Mouse (Mus musculus) lung, embryonic 15.5 days (tissue): ENCODE measurements at regions not wholly inside any gene's neighbourhood (a gene's known extent, or its start where the extent isn't known, plus 50 kb on each side); places are given as distances from the start of the nearest gene placed in this dataset.

ENCODE experiments used
- ATAC-seq: fragments of 200-750 bp; cut with Nextera tagmentation; 2 replicates; pipeline ENCODE4 v1.8.0; 2017; ENCODE audit warnings: moderate number of reproducible peaks, borderline replicate concordance; ENCODE audit not compliant: low FRiP score, low TSS enrichment; ENCODE audit errors: extremely low read depth
- H3K27ac ChIP-seq: fragments of 300-500 bp; sonication (generic); 2 replicates; pipeline ENCODE4 v1.5.1; 2015; ENCODE audit warnings: moderate library complexity, mild to moderate bottlenecking, inconsistent platforms
- H3K27me3 ChIP-seq: fragments of 300-500 bp; sonication (generic); 2 replicates; pipeline ENCODE4 v1.6.1; 2015; ENCODE audit warnings: inconsistent platforms
- H3K36me3 ChIP-seq: fragments of 300-500 bp; sonication (generic); 2 replicates; pipeline ENCODE4 v1.6.1; 2015; ENCODE audit warnings: inconsistent platforms
- H3K4me1 ChIP-seq: fragments of 300-500 bp; sonication (generic); 2 replicates; pipeline ENCODE4 v1.6.1; 2015; ENCODE audit warnings: inconsistent platforms
- H3K4me2 ChIP-seq: fragments of 300-500 bp; sonication (generic); 2 replicates; pipeline ENCODE4 v1.6.1; 2015; ENCODE audit warnings: inconsistent platforms, mild to moderate bottlenecking, moderate library complexity
- H3K4me3 ChIP-seq: fragments of 300-500 bp; sonication (generic); 2 replicates; pipeline ENCODE4 v1.5.1; 2015; ENCODE audit warnings: mild to moderate bottlenecking, inconsistent platforms
- H3K9ac ChIP-seq: fragments of 300-500 bp; sonication (generic); 2 replicates; pipeline ENCODE4 v1.6.1; 2015; ENCODE audit warnings: inconsistent platforms
- H3K9me3 ChIP-seq: fragments of 300-500 bp; sonication (generic); 2 replicates; pipeline ENCODE4 v1.6.1; 2016; ENCODE audit warnings: inconsistent platforms
- WGBS: fragments of 180-500 bp; shearing (Covaris S2); methylation state at CpG from one replicate; pipeline ENCODE4 v1.1.7; 2015; 5-methylcytosine and 5-hydroxymethylcytosine counted together

GRCm38 (mm10) chr2:167878255-167878865 lies 53.5 kb upstream of the Ptpn1 start:
- Histone ChIP-seq H3K4me1 (peaks cover 28% of the 10 kb centered on the region), H3K4me2 (peak overlapping the region; percentile 30; the same call in 1 of the 2 replicates), H3K9me3 (no peaks in the 10 kb centered on the region; the same call in 1 of the 2 replicates), H3K4me3 (no peak overlapping the region), H3K36me3 (no peaks in the 10 kb centered on the region), H3K27ac (peak overlapping the region; percentile 89), H3K27me3 (no peaks in the 10 kb centered on the region), H3K9ac (no peak overlapping the region)
- peak; percentile 90 for ATAC-seq
- WGBS, result 17% methylated on average over 11 of the region's 11 CpGs

GRCm38 (mm10) chr2:167877254-167877870 lies 54.5 kb upstream of the Ptpn1 start:
- Histone ChIP-seq H3K36me3 (no peaks in the 10 kb centered on the region), H3K27ac (peak overlapping the region; percentile 89), H3K9ac (no peak overlapping the region), H3K27me3 (no peaks in the 10 kb centered on the region), H3K4me1 (peaks cover 28% of the 10 kb centered on the region), H3K9me3 (no peaks in the 10 kb centered on the region; the same call in 1 of the 2 replicates), H3K4me2 (0 out of 2 replicates have a peak overlapping the region, but pooled peaks have one; percentile 26), H3K4me3 (no peak overlapping the region)
- 27% methylated on average over 11 of the region's 11 CpGs for WGBS
- peak; percentile 61 for ATAC-seq

DNA sequence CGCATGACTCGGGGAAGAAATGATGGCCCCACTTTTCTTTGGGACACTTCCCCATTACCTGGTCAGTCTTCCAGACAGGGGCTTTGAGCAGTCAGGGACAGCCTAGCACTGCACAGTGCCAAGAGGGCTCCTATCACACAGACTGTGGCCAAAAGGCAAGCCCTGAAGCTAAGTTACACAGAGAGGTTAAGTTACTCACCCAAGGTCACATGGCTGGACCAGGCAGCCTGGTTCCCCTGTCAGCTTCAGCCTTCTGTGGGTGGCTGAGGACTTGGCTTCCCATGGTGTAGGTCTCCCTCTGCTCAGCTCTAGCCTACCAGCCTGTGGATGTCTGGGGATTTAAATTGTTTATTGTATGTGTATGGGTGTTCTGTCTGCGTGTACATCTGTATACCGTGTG lies 59.4 kb upstream of the Ptpn1 start:
- Histone ChIP-seq H3K9ac (no peak overlapping the region), H3K27me3 (no peaks in the 10 kb centered on the region)

GRCm38 (mm10) chr2:167870153-167870552 lies 61.7 kb upstream of the Ptpn1 start:
- ATAC-seq, result no peak
- Histone ChIP-seq H3K4me2 (no peak overlapping the region), H3K36me3 (no peaks in the 10 kb centered on the region), H3K27ac (no peak overlapping the region), H3K27me3 (no peaks in the 10 kb centered on the region), H3K4me1 (peaks cover 45% of the 10 kb centered on the region), H3K9me3 (no peaks in the 10 kb centered on the region), H3K9ac (no peak overlapping the region), H3K4me3 (no peak overlapping the region)
- 72% methylated on average over 6 of the region's 6 CpGs for WGBS

More for the DNA sequence above, 59.4 kb upstream of the Ptpn1 start:
- Histone ChIP-seq H3K4me1 (peaks cover 27% of the 10 kb centered on the region), H3K9me3 (no peaks in the 10 kb centered on the region), H3K4me3 (no peak overlapping the region), H3K36me3 (no peaks in the 10 kb centered on the region), H3K27ac (no peak overlapping the region), H3K4me2 (no peak overlapping the region)
- ATAC-seq, result no peak
- WGBS, result 77% methylated on average over 4 of the region's 4 CpGs

DNA sequence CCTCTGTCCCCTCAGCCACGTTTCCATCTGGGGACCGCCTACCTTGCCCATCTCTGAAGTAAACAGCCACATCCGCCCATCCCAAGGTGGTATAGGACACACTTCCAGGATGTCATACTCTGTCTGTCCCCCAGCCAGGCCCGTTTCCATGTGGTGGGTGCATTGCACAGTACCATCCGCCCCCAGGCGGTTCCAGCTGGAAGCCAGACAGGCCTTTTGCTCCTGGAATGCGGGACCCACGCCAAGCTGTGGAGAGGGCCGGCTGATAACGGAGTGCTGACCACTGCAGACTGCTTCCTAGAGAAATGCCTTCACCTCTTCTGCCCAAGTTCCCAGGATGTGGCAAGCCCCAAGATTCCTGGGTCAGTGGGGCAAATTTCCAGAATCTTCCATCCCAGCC lies 65.1 kb upstream of the Ptpn1 start:
- Histone ChIP-seq H3K36me3 (no peaks in the 10 kb centered on the region), H3K4me1 (peaks cover 63% of the 10 kb centered on the region), H3K4me2 (no peak overlapping the region), H3K27ac (peak overlapping the region; percentile 91), H3K4me3 (no peak overlapping the region), H3K9me3 (no peaks in the 10 kb centered on the region), H3K9ac (no peak overlapping the region), H3K27me3 (no peaks in the 10 kb centered on the region)
- WGBS, result 7% methylated on average over 10 of the region's 10 CpGs
- ATAC-seq, result peak; percentile 78

DNA sequence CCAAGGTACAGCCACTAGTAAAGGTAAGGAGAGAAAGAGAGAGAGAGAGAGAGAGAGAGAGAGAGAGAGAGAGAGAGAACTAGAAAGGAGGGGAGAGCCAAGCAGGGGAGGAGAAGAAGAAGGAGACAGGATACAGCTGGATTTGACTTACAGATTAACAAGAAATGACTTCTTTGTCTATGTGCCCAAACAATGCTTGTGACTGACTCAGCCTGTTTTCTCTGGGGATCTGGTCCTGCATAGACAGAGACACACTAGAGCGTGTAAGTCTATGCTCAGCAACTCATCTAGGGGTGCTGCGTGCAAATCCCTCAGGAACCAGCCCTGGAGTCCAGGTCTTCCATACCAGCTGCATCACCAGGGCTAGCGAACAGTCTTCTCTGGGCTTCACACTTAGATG lies 66.3 kb upstream of the Ptpn1 start:
- no peaks in the 10 kb centered on the region for H3K36me3 ChIP-seq
- H3K27ac ChIP-seq, result peak overlapping the region; percentile 91
- H3K4me3 ChIP-seq, result no peak overlapping the region
- no peaks in the 10 kb centered on the region for H3K27me3 ChIP-seq
- no peak for ATAC-seq
- peaks cover 71% of the 10 kb centered on the region for H3K4me1 ChIP-seq
- no peak overlapping the region for H3K4me2 ChIP-seq
- no peaks in the 10 kb centered on the region for H3K9me3 ChIP-seq
- H3K9ac ChIP-seq, result no peak overlapping the region
- WGBS, result 66% methylated on average over 3 of the region's 3 CpGs

DNA sequence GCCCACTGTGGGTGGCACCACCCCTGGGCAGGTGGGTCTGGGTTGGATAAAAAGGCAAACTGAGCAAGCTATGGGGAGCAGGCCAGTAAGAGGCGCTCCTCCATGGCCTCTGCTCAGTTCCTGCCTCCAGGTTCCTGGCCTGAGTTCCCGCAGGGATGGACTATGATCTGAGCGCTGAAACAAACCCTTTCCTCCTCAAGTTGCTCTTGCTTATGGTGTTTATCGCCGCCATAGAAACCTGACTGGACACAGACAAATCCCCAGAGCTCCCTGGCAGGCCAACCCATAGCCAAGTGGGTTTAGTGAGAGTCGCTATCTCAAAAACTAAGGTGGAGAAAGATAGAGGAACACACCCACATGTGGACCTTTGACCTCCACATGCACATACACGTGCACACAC lies 67.2 kb upstream of the Ptpn1 start:
- Histone ChIP-seq H3K9me3 (no peaks in the 10 kb centered on the region), H3K4me2 (no peak overlapping the region), H3K9ac (no peak overlapping the region), H3K4me1 (peaks cover 80% of the 10 kb centered on the region), H3K4me3 (no peak overlapping the region), H3K27ac (peak overlapping the region; percentile 91), H3K36me3 (no peaks in the 10 kb centered on the region), H3K27me3 (no peaks in the 10 kb centered on the region)
- no peak for ATAC-seq
- WGBS, result 70% methylated on average over 7 of the region's 7 CpGs

GRCm38 (mm10) chr2:167864228-167864627 lies 67.6 kb upstream of the Ptpn1 start:
- Histone ChIP-seq H3K4me1 (peaks cover 84% of the 10 kb centered on the region), H3K4me2 (no peak overlapping the region), H3K27me3 (no peaks in the 10 kb centered on the region), H3K36me3 (no peaks in the 10 kb centered on the region), H3K4me3 (no peak overlapping the region), H3K9me3 (no peaks in the 10 kb centered on the region), H3K27ac (peak overlapping the region; percentile 91), H3K9ac (no peak overlapping the region)
- no peak for ATAC-seq
- WGBS, result 10% methylated on average over 8 of the region's 8 CpGs

GRCm38 (mm10) chr2:167863616-167864015 lies 68.2 kb upstream of the Ptpn1 start:
- WGBS, result 52% methylated on average over 6 of the region's 6 CpGs
- no peak for ATAC-seq
- H3K4me3 ChIP-seq, result no peak overlapping the region
- H3K36me3 ChIP-seq, result no peaks in the 10 kb centered on the region
- H3K27ac ChIP-seq, result peak overlapping the region; percentile 91
- H3K9ac ChIP-seq, result 0 out of 2 replicates have a peak overlapping the region, but pooled peaks have one; percentile 5
- H3K27me3 ChIP-seq, result no peaks in the 10 kb centered on the region
- H3K4me2 ChIP-seq, result no peak overlapping the region
- H3K4me1 ChIP-seq, result peaks cover 80% of the 10 kb centered on the region
- H3K9me3 ChIP-seq, result no peaks in the 10 kb centered on the region

DNA sequence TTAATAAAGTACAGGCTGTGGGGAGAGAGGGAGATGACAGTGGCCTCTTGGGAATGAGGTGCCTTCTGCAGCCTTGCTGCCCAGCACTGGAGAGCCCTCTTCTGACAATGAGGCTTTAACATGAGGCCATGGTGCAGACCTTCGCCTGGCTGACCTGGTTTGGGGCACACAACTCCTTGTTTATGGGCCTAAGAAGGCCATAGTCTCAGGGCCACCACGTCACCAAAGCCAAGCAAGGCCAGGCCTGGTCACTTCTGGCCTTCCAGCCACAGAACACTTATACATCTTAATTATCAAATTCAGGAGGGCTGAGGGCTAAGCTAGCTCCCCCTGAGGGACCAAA lies 70.7 kb upstream of the Ptpn1 start:
- WGBS, result 78% methylated on average over 2 of the region's 2 CpGs
- Histone ChIP-seq H3K9me3 (no peaks in the 10 kb centered on the region), H3K27ac (peak overlapping the region; percentile 62), H3K36me3 (no peaks in the 10 kb centered on the region), H3K9ac (no peak overlapping the region), H3K4me3 (no peak overlapping the region), H3K4me1 (peaks cover 64% of the 10 kb centered on the region), H3K4me2 (no peak overlapping the region), H3K27me3 (no peaks in the 10 kb centered on the region)
- no peak for ATAC-seq

DNA sequence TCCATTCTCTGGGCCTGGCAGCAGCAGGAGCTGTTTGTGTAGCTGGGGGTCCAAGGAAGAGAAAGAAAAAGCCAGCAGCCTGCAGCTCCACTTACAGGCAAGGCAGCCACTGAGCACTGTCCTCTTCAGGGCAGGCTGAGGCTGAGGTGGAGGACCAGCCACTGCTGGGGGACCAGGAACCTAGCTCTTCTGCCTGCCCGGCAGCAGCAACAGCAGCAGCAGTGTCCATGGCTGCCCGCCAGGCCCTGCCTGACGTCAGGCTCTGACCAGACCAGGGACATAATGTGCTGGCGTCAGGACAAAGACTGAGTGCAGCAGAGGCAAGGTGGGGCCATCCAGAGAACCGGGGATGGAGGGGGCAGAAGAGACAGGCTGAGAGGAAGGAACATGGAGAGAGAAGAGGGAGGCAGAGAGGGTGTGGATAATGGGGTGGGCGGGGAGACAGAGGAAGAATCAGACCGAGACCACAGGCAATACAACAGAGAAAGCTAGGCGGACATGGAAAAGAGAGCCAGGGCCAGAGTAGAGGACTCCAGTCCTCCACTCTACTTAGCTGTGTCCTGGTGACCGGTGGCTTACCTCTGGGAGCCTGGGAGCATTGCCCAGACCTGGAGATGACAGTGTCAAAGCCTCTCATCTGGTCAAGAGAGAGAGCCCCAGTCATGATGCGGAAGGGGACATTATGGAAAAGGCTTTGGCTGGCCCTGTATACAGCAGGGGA lies 71.2 kb upstream of the Ptpn1 start:
- no peak overlapping the region for H3K9ac ChIP-seq

GRCm38 (mm10) chr2:167859575-167859974 lies 72.3 kb upstream of the Ptpn1 start:
- H3K9ac ChIP-seq, result no peak overlapping the region
- no peaks in the 10 kb centered on the region for H3K9me3 ChIP-seq
- no peak overlapping the region for H3K4me3 ChIP-seq
- WGBS, result 36% methylated on average over 10 of the region's 10 CpGs
- H3K36me3 ChIP-seq, result no peaks in the 10 kb centered on the region
- ATAC-seq, result no peak
- H3K4me1 ChIP-seq, result peaks cover 50% of the 10 kb centered on the region
- peak overlapping the region; percentile 62; the same call in 1 of the 2 replicates for H3K27ac ChIP-seq
- no peaks in the 10 kb centered on the region for H3K27me3 ChIP-seq
- no peak overlapping the region for H3K4me2 ChIP-seq

More for the DNA sequence above, 71.2 kb upstream of the Ptpn1 start:
- Histone ChIP-seq H3K4me1 (peaks cover 58% of the 10 kb centered on the region), H3K9me3 (no peaks in the 10 kb centered on the region), H3K4me2 (no peak overlapping the region), H3K27ac (peak overlapping the region; percentile 62), H3K27me3 (no peaks in the 10 kb centered on the region), H3K36me3 (no peaks in the 10 kb centered on the region), H3K4me3 (no peak overlapping the region)
- peak; percentile 86 for ATAC-seq
- 33% methylated on average over 10 of the region's 10 CpGs for WGBS
